Mouse (Mus musculus): Measurements from ENCODE around the gene Cma1. TPM values are rescaled to one million over a fixed set of nuclear protein-coding genes. Genes with fewer than 3 reads are reported as not detected.
"Not testable (repeated sequence)": the region's sequence is repeated elsewhere in the genome, so short reads cannot be mapped to it uniquely, and the experiment has no call there.

Gene Cma1
- total RNA-seq (2022), result under 1 TPM in 1 of 4 experiments, not detected in 3; 0.39 TPM

GRCm38 (mm10) chr14:55944575-55944974 lies at the start of gene Cma1:
TSS of gene Cma1 (minus strand) at chr14:55944675.
- DNase-seq (ENCODE audit: low spot score in 2 of 2), result no peak

GRCm38 (mm10) chr14:55987464-55987863 lies 43.0 kb upstream of the Cma1 start:
- DNase-seq (ENCODE audit: low spot score in 2 of 2), result not testable (repeated sequence)

GRCm38 (mm10) chr14:55963900-55964299 lies 19.4 kb upstream of the Cma1 start:
- DNase-seq (ENCODE audit: low spot score in 2 of 2), result not testable (repeated sequence)

- DNase-seq (ENCODE audit: low spot score in 2 of 2), result no peak
Observed at GRCm38 (mm10) chr14:55963263-55963662, 18.8 kb upstream of the Cma1 start.

GRCm38 (mm10) chr14:55950346-55951030 lies 6.0 kb upstream of the Cma1 start, which contains the start of gene Cma2:
TSS of gene Cma2 (plus strand) at chr14:55950980.
- no peak for DNase-seq (ENCODE audit: low spot score in 2 of 2)

- no peak for DNase-seq (ENCODE audit: low spot score in 2 of 2)
Observed at GRCm38 (mm10) chr14:55946269-55946969, 1.9 kb upstream of the Cma1 start.

- DNase-seq (ENCODE audit: low spot score in 2 of 2), result no peak
Observed at GRCm38 (mm10) chr14:55943601-55944000, 874 bp downstream of the Cma1 start.

- DNase-seq (ENCODE audit: low spot score in 2 of 2), result no peak
Observed at GRCm38 (mm10) chr14:55940070-55940800, 4.2 kb downstream of the Cma1 start.

- no peak for DNase-seq (ENCODE audit: low spot score in 2 of 2)
Observed at GRCm38 (mm10) chr14:55933586-55933985, 10.9 kb downstream of the Cma1 start.

GRCm38 (mm10) chr14:55929263-55929997 lies 15.0 kb downstream of the Cma1 start:
- DNase-seq (ENCODE audit: low spot score in 2 of 2), result no peak

- DNase-seq (ENCODE audit: low spot score in 2 of 2), result no peak
Observed at GRCm38 (mm10) chr14:55926847-55927246, 17.6 kb downstream of the Cma1 start.

- no peak for DNase-seq (ENCODE audit: low spot score in 2 of 2)
Observed at GRCm38 (mm10) chr14:55922475-55923232, 21.8 kb downstream of the Cma1 start.

- peak; percentile 48 to 84 for DNase-seq (ENCODE audit: low spot score in 2 of 2)
Observed at GRCm38 (mm10) chr14:55918240-55919082, 26.0 kb downstream of the Cma1 start.

GRCm38 (mm10) chr14:55913406-55913805 lies 31.1 kb downstream of the Cma1 start:
- no peak for DNase-seq (ENCODE audit: low spot score in 2 of 2)

GRCm38 (mm10) chr14:55905518-55905917 lies 39.0 kb downstream of the Cma1 start:
- no peak for DNase-seq (ENCODE audit: low spot score in 2 of 2)

GRCm38 (mm10) chr14:55900414-55900755 lies 44.1 kb downstream of the Cma1 start:
- DNase-seq (ENCODE audit: low spot score in 2 of 2), result no peak

GRCm38 (mm10) chr14:55899701-55900413 lies 44.6 kb downstream of the Cma1 start, which contains the start of gene Sdr39u1:
TSS of gene Sdr39u1 (minus strand) at chr14:55900293.
- DNase-seq (ENCODE audit: low spot score in 2 of 2), result peak; percentile 83 to 87

GRCm38 (mm10) chr14:55898947-55899346 lies 45.5 kb downstream of the Cma1 start:
- DNase-seq (ENCODE audit: low spot score in 2 of 2), result no peak

- DNase-seq (ENCODE audit: low spot score in 2 of 2), result no peak
Observed at GRCm38 (mm10) chr14:55897671-55898070, 46.8 kb downstream of the Cma1 start.

All from layer of hippocampus, adult 8-10 months (tissue).